Mouse (Mus musculus) limb, embryonic 14.5 days (tissue): ENCODE results near the gene Brpf1. TPM values are rescaled to one million over a fixed set of nuclear protein-coding genes. Genes with fewer than 3 reads are reported as not detected.
A peak's percentile ranks its signal among the peaks of the same experiment; 100 is the strongest.

Experiments
- ATAC-seq: fragments of 200-750 bp; cut with Nextera tagmentation; 2 replicates; pipeline ENCODE4 v1.8.0; 2017; ENCODE audit warnings: low read depth, moderate number of reproducible peaks, moderate TSS enrichment; ENCODE audit not compliant: low FRiP score
- DNase-seq: peaks from one replicate; pipeline ENCODE4 v3.0.0-alpha.2; 2015; ENCODE audit warnings: low spot score
- H3K27ac ChIP-seq: fragments of 300-500 bp; sonication (generic); replicated peaks from 2 replicates; pipeline ENCODE4 v1.5.1; 2014; ENCODE audit warnings: low read depth, mild to moderate bottlenecking, low read length, moderate library complexity, mixed read lengths
- H3K27me3 ChIP-seq: fragments of 300-500 bp; sonication (generic); 2 replicates; pipeline ENCODE4 v1.6.1; 2014; ENCODE audit warnings: low read length, mixed read lengths; ENCODE audit not compliant: control insufficient read depth, insufficient read depth
- H3K36me3 ChIP-seq: fragments of 300-500 bp; sonication (generic); 2 replicates; pipeline ENCODE4 v1.6.1; 2014; ENCODE audit warnings: mild to moderate bottlenecking, low read length, moderate library complexity, mixed read lengths; ENCODE audit not compliant: control insufficient read depth, insufficient read depth
- H3K4me1 ChIP-seq: fragments of 300-500 bp; sonication (generic); 2 replicates; pipeline ENCODE4 v1.6.1; 2014; ENCODE audit warnings: antibody characterized with exemption, low read length, mixed read lengths; ENCODE audit not compliant: control insufficient read depth, insufficient read depth
- H3K4me2 ChIP-seq: fragments of 300-500 bp; sonication (generic); replicated peaks from 2 replicates; pipeline ENCODE4 v1.6.1; 2014; ENCODE audit warnings: low read depth, mild to moderate bottlenecking, low read length, moderate library complexity; ENCODE audit not compliant: severe bottlenecking
- H3K4me3 ChIP-seq: fragments of 300-500 bp; sonication (generic); replicated peaks from 2 replicates; pipeline ENCODE4 v1.5.1; 2014; ENCODE audit warnings: low read length
- H3K9ac ChIP-seq: fragments of 300-500 bp; sonication (generic); 2 replicates; pipeline ENCODE4 v1.6.1; 2014; ENCODE audit warnings: mild to moderate bottlenecking, low read depth, low read length, moderate library complexity; ENCODE audit not compliant: severe bottlenecking
- H3K9me3 ChIP-seq: fragments of 300-500 bp; sonication (generic); 2 replicates; pipeline ENCODE4 v1.6.1; 2016; ENCODE audit warnings: low read length; ENCODE audit not compliant: control insufficient read depth
- POLR2A ChIP-seq: fragments of 200-500 bp; IDR thresholded peaks from 2 replicates; pipeline ENCODE4 v1.8.0; 2012; ENCODE audit warnings: inconsistent platforms, mild to moderate bottlenecking, moderate library complexity, borderline replicate concordance; ENCODE audit not compliant: insufficient read depth, insufficient read length; ENCODE audit errors: extremely low read depth
- WGBS: fragments of 180-500 bp; shearing (Covaris S2); extraction: QIAGEN DNeasy Blood & Tissue Kit; methylation state at CpG from one replicate; pipeline ENCODE4 v1.1.7; 2014; 5-methylcytosine and 5-hydroxymethylcytosine counted together
- polyA plus RNA-seq, 2 experiments: library from polyadenylated mRNA; depleted of rRNA in 1 of 2; stranded (reverse) in 1 of 2; unstranded in 1 of 2; fragments of >200 nt; fragmentation: Nextera tagmentation in 1 of 2; extraction: Ambion mirVana in 1 of 2; gene quantifications; 2 replicates each; pipeline versions ENCODE4 v1.2.1 to v1.2.3; 2012 to 2014

Gene Brpf1
- polyA plus RNA-seq, 2 experiments = 20.6 to 35.7 TPM

- no peak for TF ChIP-seq POLR2A
- no peaks in the 10 kb centered on the region for H3K27me3 ChIP-seq
- peaks cover 96% of the 10 kb centered on the region for H3K36me3 ChIP-seq
- H3K27ac ChIP-seq = no peak overlapping the region
- WGBS = 76% methylated on average over 1 of the region's 1 CpGs
- H3K4me1 ChIP-seq = no peaks in the 10 kb centered on the region
- ATAC-seq = peak; percentile 70; the same call in 1 of the 2 replicates
- no peaks in the 10 kb centered on the region for H3K9me3 ChIP-seq
- no peak overlapping the region for H3K4me3 ChIP-seq
- H3K9ac ChIP-seq = no peak overlapping the region
- DNase-seq = no peak
- no peak overlapping the region for H3K4me2 ChIP-seq
Observed at GRCm38 (mm10) chr6:113267988-113268387, 38.9 kb upstream of the Brpf1 start.

GRCm38 (mm10) chr6:113272365-113272764, 34.6 kb upstream of the Brpf1 start:
- DNase-seq = no peak
- H3K4me3 ChIP-seq = no peak overlapping the region
- no peak for TF ChIP-seq POLR2A
- no peaks in the 10 kb centered on the region for H3K9me3 ChIP-seq
- ATAC-seq = no peak
- H3K27ac ChIP-seq = no peak overlapping the region
- H3K4me2 ChIP-seq = no peak overlapping the region
- no peaks in the 10 kb centered on the region for H3K4me1 ChIP-seq
- 87% methylated on average over 3 of the region's 3 CpGs for WGBS
- no peak overlapping the region for H3K9ac ChIP-seq
- no peaks in the 10 kb centered on the region for H3K27me3 ChIP-seq
- peaks cover 90% of the 10 kb centered on the region for H3K36me3 ChIP-seq

DNA sequence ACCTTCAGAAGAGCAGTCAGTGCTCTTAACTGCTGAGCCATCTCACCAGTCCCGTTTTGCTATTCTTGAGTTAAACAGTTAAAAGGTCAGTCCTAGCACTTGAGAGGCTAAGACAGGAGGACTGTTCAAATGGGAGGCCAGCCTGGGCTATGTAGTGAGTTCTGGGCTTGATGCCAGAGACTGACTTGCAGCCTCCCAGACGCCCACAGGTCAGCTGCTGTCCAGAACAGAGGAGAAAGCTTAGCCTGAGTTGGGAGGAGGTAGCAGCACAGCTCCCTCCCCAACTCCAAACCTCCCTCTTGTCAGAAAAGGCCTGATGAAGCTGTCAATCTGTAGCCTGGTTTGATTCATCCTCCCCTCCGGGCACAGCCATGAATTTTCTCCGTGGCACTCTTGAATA, 30.1 kb upstream of the Brpf1 start:
- no peak overlapping the region for H3K4me3 ChIP-seq
- no peaks in the 10 kb centered on the region for H3K9me3 ChIP-seq
- TF ChIP-seq POLR2A = no peak
- no peaks in the 10 kb centered on the region for H3K4me1 ChIP-seq
- H3K9ac ChIP-seq = no peak overlapping the region
- DNase-seq (no peak), ATAC-seq (no peak)
- no peak overlapping the region for H3K27ac ChIP-seq
- no peak overlapping the region for H3K4me2 ChIP-seq
- WGBS = 75% methylated on average over 4 of the region's 4 CpGs
- H3K27me3 ChIP-seq = peaks cover 4% of the 10 kb centered on the region
- peaks cover 59% of the 10 kb centered on the region for H3K36me3 ChIP-seq

DNA sequence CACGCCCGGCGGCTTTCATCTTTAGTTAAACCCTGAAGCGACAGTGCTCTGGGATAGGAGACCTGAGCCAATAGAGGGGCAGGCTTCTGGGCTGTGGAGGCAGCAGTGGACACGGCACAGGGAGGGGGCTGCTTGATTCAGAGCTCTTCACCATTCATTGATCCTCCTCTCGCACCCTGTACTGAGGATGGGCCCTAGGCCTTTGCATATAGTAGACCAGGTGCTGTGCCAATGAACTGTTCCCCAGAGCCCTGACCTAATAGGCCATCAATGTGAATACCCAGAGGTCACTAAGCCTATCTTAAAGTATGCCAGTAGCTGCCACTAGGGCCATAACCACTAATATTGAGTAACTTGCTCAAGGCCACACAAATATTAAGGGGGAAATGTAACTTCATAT, 25.3 kb upstream of the Brpf1 start:
- Histone ChIP-seq H3K36me3 (peaks cover 14% of the 10 kb centered on the region), H3K4me2 (no peak overlapping the region), H3K4me1 (0 out of 2 replicates have a peak, but pooled peaks cover 5% of the 10 kb centered on the region), H3K27me3 (peaks cover 35% of the 10 kb centered on the region), H3K9ac (no peak overlapping the region), H3K4me3 (no peak overlapping the region), H3K9me3 (no peaks in the 10 kb centered on the region), H3K27ac (no peak overlapping the region)
- ATAC-seq (no peak), DNase-seq (no peak)
- 61% methylated on average over 6 of the region's 6 CpGs for WGBS
- TF ChIP-seq POLR2A = no peak

GRCm38 (mm10) chr6:113282101-113282802, 24.7 kb upstream of the Brpf1 start, which contains the start of gene Cpne9:
Gene Cpne9, plus strand, starts transcription at chr6:113282307.
- Histone ChIP-seq H3K27ac (no peak within 1 kb of the TSS), H3K27me3 (peaks cover 35% of the 10 kb centered on the region), H3K9me3 (no peaks in the 10 kb centered on the region), H3K4me1 (0 out of 2 replicates have a peak, but pooled peaks cover 5% of the 10 kb centered on the region), H3K4me2 (peak within 1 kb of the TSS; percentile 41), H3K9ac (no peak within 1 kb of the TSS), H3K36me3 (peaks cover 11% of the 10 kb centered on the region; the same call in 1 of the 2 replicates), H3K4me3 (0 out of 2 replicates have a peak within 1 kb of the TSS, but pooled peaks have one; percentile 9)
- no peak for TF ChIP-seq POLR2A
- WGBS = 2% methylated on average over 27 of the region's 37 CpGs
- ATAC-seq (peak; percentile 71; the same call in 1 of the 2 replicates), DNase-seq (peak; percentile 79)
